Mouse (Mus musculus) liver, postnatal 0 days (tissue): ENCODE data around the gene Neurl4. TPM values are rescaled to one million over a fixed set of nuclear protein-coding genes. Genes with fewer than 3 reads are reported as not detected.
A peak's percentile ranks its signal among the peaks of the same experiment; 100 is the strongest.

Experiments
- ATAC-seq: fragments of 200-750 bp; cut with Nextera tagmentation; 2 replicates; pipeline ENCODE4 v1.8.0; 2017; ENCODE audit warnings: mild to moderate bottlenecking, moderate library complexity
- DNase-seq: peaks from one replicate; pipeline ENCODE4 v3.0.0-alpha.2; 2016
- H3K27ac ChIP-seq: fragments of 300-500 bp; sonication (generic); 2 replicates; pipeline ENCODE4 v1.5.1; 2014; ENCODE audit warnings: antibody characterized with exemption, moderate library complexity, mild to moderate bottlenecking, low read depth
- H3K27me3 ChIP-seq: fragments of 300-500 bp; sonication (generic); 2 replicates; pipeline ENCODE4 v1.6.1; 2014; ENCODE audit warnings: low read length, control low read depth, mixed read lengths; ENCODE audit not compliant: insufficient read depth
- H3K36me3 ChIP-seq: fragments of 300-500 bp; sonication (generic); replicated peaks from 2 replicates; pipeline ENCODE4 v1.6.1; 2014; ENCODE audit warnings: mild to moderate bottlenecking, control low read depth, low read length, moderate library complexity, mixed read lengths; ENCODE audit not compliant: insufficient read depth
- H3K4me1 ChIP-seq: fragments of 300-500 bp; sonication (generic); 2 replicates; pipeline ENCODE4 v1.6.1; 2014; ENCODE audit warnings: antibody characterized with exemption, mild to moderate bottlenecking, control low read depth; ENCODE audit not compliant: insufficient read depth
- H3K4me2 ChIP-seq: fragments of 300-500 bp; sonication (generic); 2 replicates; pipeline ENCODE4 v1.6.1; 2014; ENCODE audit warnings: low read depth, mild to moderate bottlenecking, low read length, moderate library complexity, mixed read lengths
- H3K4me3 ChIP-seq: fragments of 300-500 bp; sonication (generic); 2 replicates; pipeline ENCODE4 v1.5.1; 2014; ENCODE audit warnings: low read depth, low read length
- H3K9ac ChIP-seq: fragments of 300-500 bp; sonication (generic); replicated peaks from 2 replicates; pipeline ENCODE4 v1.6.1; 2014; ENCODE audit warnings: mild to moderate bottlenecking, moderate library complexity
- H3K9me3 ChIP-seq: fragments of 300-500 bp; sonication (generic); 2 replicates; pipeline ENCODE4 v1.6.1; 2016; ENCODE audit warnings: mild to moderate bottlenecking, control low read depth, low read length, mixed read lengths
- CTCF ChIP-seq: sonication (generic); IDR thresholded peaks from 2 replicates; pipeline ENCODE4 v1.5.1; 2016; ENCODE audit warnings: antibody characterized with exemption, low read depth
- EP300 ChIP-seq: IDR thresholded peaks from 2 replicates; pipeline ENCODE4 v1.6.1; 2016; ENCODE audit warnings: antibody characterized with exemption, low read depth, mild to moderate bottlenecking
- WGBS: fragments of 180-500 bp; shearing (Covaris S2); extraction: QIAGEN DNeasy Blood & Tissue Kit; methylation state at CpG from one replicate; pipeline ENCODE4 v1.1.7; 2014; ENCODE audit not compliant: insufficient replicate concordance; 5-methylcytosine and 5-hydroxymethylcytosine counted together
- polyA plus RNA-seq: library from polyadenylated mRNA; unstranded; fragments of >200 nt; fragmentation: Nextera tagmentation; extraction: Ambion mirVana; gene quantifications from 2 replicates; pipeline ENCODE4 v1.2.1, GENCODE M21; 2015

The Neurl4 gene
- polyA plus RNA-seq, 1 experiment from 2014 or later, result 1.4 TPM

GRCm38 (mm10) chr11:69945997-69946891 is 45.4 kb downstream of the Neurl4 start:
- DNase-seq (peak; percentile 71), ATAC-seq (peak; percentile 71)
- Histone ChIP-seq H3K9me3 (no peaks in the 10 kb centered on the region), H3K36me3 (peaks cover 10% of the 10 kb centered on the region), H3K4me1 (peaks cover 20% of the 10 kb centered on the region), H3K4me2 (peak overlapping the region; percentile 93), H3K4me3 (peak overlapping the region; percentile 73), H3K27me3 (peaks cover 22% of the 10 kb centered on the region; the same call in 1 of the 2 replicates), H3K27ac (peak overlapping the region; percentile 85), H3K9ac (peak overlapping the region; percentile 78)
- 82% methylated on average over 18 of the region's 18 CpGs for WGBS
- TF ChIP-seq EP300 (peak; percentile 85), CTCF (no peak)

DNA sequence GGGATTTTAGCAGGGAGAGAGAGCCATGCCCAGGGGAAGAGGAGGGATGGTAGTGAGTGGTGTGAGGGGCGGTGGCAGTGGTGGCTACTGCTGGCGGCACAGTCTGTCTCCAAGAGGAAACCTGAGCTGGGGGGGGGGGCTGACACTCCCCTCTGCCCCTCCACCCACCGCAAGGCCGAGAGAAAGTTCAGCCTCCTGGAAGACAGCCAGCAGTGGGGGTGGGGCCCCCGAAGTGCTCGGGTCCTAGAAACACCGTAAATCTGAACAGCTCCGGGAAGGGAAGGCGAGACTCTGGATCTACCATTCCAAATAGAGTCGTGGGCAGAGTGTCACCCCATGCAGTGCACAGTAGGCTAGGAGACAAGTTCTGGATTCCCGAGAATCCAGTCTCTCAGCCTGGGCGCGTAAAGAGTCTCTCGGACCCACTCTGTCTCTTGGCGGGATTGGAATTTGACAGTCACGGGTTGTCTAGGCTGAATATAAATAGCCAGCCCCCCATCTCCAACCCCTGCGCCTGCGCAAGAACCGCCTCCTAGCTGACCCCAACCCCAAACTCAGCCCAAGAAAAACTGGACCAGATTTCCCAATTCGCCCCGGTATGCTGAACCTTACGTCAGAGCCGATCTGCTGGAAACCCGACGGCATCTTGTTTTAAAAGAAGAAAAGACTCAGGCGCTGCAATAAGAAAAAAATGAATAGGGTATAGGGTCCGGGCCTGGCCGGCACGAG is 46.6 kb downstream of the Neurl4 start:
- Histone ChIP-seq H3K9me3 (no peaks in the 10 kb centered on the region), H3K4me1 (peaks cover 20% of the 10 kb centered on the region), H3K27me3 (peaks cover 30% of the 10 kb centered on the region; the same call in 1 of the 2 replicates), H3K9ac (peak overlapping the region; percentile 78), H3K4me2 (peak overlapping the region; percentile 93), H3K36me3 (peaks cover 10% of the 10 kb centered on the region), H3K27ac (peak overlapping the region; percentile 85), H3K4me3 (peak overlapping the region; percentile 73)
- ATAC-seq (no peak), DNase-seq (peak; percentile 57)
- WGBS, result 16% methylated on average over 29 of the region's 29 CpGs
- no peak for TF ChIP-seq CTCF
- no peak for TF ChIP-seq EP300

GRCm38 (mm10) chr11:69948066-69948762 is 47.3 kb downstream of the Neurl4 start, which contains the start of gene Slc2a4:
Gene Slc2a4 (minus strand): TSS chr11:69948188.
- Histone ChIP-seq H3K4me1 (peaks cover 21% of the 10 kb centered on the region), H3K27ac (peak within 1 kb of the TSS; percentile 85), H3K9me3 (no peaks in the 10 kb centered on the region), H3K4me3 (peak within 1 kb of the TSS; percentile 73), H3K9ac (peak within 1 kb of the TSS; percentile 78), H3K27me3 (peaks cover 30% of the 10 kb centered on the region; the same call in 1 of the 2 replicates), H3K4me2 (peak within 1 kb of the TSS; percentile 93), H3K36me3 (peaks cover 10% of the 10 kb centered on the region)
- 1% methylated on average over 34 of the region's 34 CpGs for WGBS
- ATAC-seq, result peak; percentile 91
- TF ChIP-seq CTCF (no peak), EP300 (no peak)
- peak; percentile 97 for DNase-seq

GRCm38 (mm10) chr11:69948763-69949150 is 47.9 kb downstream of the Neurl4 start:
- WGBS, result 1% methylated on average over 14 of the region's 14 CpGs
- peak overlapping the region; percentile 73 for H3K4me3 ChIP-seq
- H3K4me1 ChIP-seq, result peaks cover 23% of the 10 kb centered on the region
- peaks cover 9% of the 10 kb centered on the region for H3K36me3 ChIP-seq
- peak overlapping the region; percentile 78 for H3K9ac ChIP-seq
- TF ChIP-seq CTCF (peak; percentile 98), EP300 (no peak)
- H3K27me3 ChIP-seq, result peaks cover 29% of the 10 kb centered on the region; the same call in 1 of the 2 replicates
- DNase-seq, result peak; percentile 92
- no peaks in the 10 kb centered on the region for H3K9me3 ChIP-seq
- peak; percentile 59 for ATAC-seq
- H3K27ac ChIP-seq, result peak overlapping the region; percentile 68
- H3K4me2 ChIP-seq, result peak overlapping the region; percentile 93

DNA sequence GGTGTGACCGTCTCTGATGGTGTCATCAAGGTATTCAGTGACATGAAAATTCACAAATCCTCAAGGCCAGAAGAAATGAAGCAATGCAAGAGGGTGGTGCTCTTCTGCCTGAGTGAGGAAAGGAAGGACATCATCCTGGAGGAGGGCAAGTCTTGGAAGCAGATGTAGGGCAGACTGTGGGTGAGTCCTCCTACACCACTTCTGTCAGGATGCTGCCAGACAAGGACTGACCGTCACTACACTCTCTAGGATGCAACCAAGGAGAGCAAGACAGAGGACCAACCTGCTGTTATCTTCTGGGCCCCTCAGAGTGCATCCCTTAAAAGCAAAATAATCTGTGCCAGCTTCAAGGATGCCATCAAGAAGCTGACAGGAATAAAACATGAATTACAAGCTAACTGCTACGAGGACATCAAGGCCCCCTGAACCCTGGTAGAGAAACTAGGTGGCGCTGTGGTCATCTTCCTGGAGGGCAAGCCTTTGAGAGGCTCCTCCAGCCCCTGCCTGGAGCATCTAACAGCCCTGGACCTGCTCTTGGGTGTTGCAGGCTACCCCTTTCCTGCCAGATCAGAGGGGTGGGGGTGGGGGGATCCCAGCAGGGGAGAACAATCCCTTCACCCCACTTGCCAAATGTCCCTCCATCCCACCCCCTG is 50.1 kb downstream of the Neurl4 start:
- H3K9me3 ChIP-seq, result no peaks in the 10 kb centered on the region
- peaks cover 18% of the 10 kb centered on the region for H3K4me1 ChIP-seq
- H3K27ac ChIP-seq, result no peak overlapping the region
- 46% methylated on average over 4 of the region's 4 CpGs for WGBS
- DNase-seq (no peak), ATAC-seq (no peak)
- TF ChIP-seq EP300, result no peak
- peak; percentile 56 for TF ChIP-seq CTCF
- H3K9ac ChIP-seq, result no peak overlapping the region
- no peak overlapping the region for H3K4me3 ChIP-seq
- no peak overlapping the region for H3K4me2 ChIP-seq
- peaks cover 26% of the 10 kb centered on the region; the same call in 1 of the 2 replicates for H3K27me3 ChIP-seq
- H3K36me3 ChIP-seq, result no peaks in the 10 kb centered on the region
